Mouse (Mus musculus): ENCODE data around the gene Mapkap1. TPM values are rescaled to one million over a fixed set of nuclear protein-coding genes. Genes with fewer than 3 reads are reported as not detected.

Gene Mapkap1
- polyA plus RNA-seq, 1 experiment from 2014 or later, result 62.1 TPM

DNA sequence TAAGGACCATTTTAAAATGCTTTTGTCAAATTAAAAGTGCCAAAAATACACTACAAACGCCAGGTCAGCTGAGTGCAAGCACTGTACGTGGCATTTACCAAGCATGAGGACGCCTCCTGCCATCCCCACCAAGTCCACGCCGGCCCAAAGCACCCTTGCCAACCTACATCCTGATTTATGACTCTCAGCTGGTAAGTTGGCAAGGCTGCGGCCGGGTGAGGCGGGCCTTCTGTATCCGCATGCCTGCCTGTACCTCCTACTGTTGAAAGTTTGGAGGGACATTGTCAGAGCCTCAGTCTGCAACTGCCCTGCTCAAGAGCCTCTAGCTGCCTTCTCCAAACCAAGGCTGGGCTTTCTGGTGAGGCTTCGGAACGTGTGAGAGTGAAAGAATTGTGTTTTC, 215.9 kb downstream of the Mapkap1 start:
- no peak for ATAC-seq
- Histone ChIP-seq H3K9me3 (ENCODE audit: low read length) (no peaks in the 10 kb centered on the region), H3K9ac (replicated peaks; ENCODE audit: low read depth) (no peak overlapping the region), H3K27me3 (replicated peaks; ENCODE audit: insufficient read depth, low read length) (no peaks in the 10 kb centered on the region), H3K36me3 (ENCODE audit: insufficient read depth, low read length) (no peaks in the 10 kb centered on the region; the same call in 1 of the 2 replicates), H3K4me2 (replicated peaks; ENCODE audit: low read depth, low read length) (no peak overlapping the region), H3K27ac (ENCODE audit: low read length) (no peak overlapping the region), H3K4me1 (ENCODE audit: insufficient read depth, low read depth, low read length) (peaks cover 1% of the 10 kb centered on the region; the same call in 1 of the 2 replicates), H3K4me3 (ENCODE audit: low read depth, low read length) (no peak overlapping the region)
- TF ChIP-seq EP300 (IDR thresholded peaks at IDR 0.05) (no peak), CTCF (IDR thresholded peaks at IDR 0.05) (no peak)
- no peak for DNase-seq (ENCODE audit: low spot score)
- WGBS, result 86% methylated on average over 11 of the region's 11 CpGs

DNA sequence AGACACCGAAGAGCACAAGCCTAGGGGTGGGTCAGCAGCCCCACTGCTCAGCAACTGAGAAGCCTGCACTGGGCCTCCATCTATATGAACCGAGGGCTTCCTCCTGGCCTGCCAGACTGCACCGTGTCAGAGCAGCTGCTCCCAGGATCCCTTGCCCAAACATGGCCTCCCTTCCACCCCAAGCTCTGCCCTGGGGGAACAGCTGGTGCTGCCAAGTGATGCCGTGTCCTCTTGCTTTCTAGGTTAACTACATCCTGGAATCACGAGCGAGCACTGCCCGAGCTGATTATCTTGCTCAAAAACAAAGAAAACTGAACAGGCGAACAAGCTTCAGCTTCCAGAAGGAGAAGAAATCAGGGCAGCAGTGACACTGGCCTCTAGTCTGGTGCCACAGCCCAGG, 216.6 kb downstream of the Mapkap1 start:
- WGBS, result 86% methylated on average over 8 of the region's 8 CpGs
- no peaks in the 10 kb centered on the region for H3K9me3 ChIP-seq (ENCODE audit: low read length)
- TF ChIP-seq EP300 (IDR thresholded peaks at IDR 0.05) (no peak), CTCF (IDR thresholded peaks at IDR 0.05) (no peak)
- H3K9ac ChIP-seq (replicated peaks; ENCODE audit: low read depth), result no peak overlapping the region
- no peak for ATAC-seq
- no peak for DNase-seq (ENCODE audit: low spot score)
- no peaks in the 10 kb centered on the region; the same call in 1 of the 2 replicates for H3K36me3 ChIP-seq (ENCODE audit: insufficient read depth, low read length)
- peaks cover 3% of the 10 kb centered on the region; the same call in 1 of the 2 replicates for H3K4me1 ChIP-seq (ENCODE audit: insufficient read depth, low read depth, low read length)
- H3K4me3 ChIP-seq (ENCODE audit: low read depth, low read length), result no peak overlapping the region
- H3K27ac ChIP-seq (ENCODE audit: low read length), result no peak overlapping the region
- H3K4me2 ChIP-seq (replicated peaks; ENCODE audit: low read depth, low read length), result no peak overlapping the region
- H3K27me3 ChIP-seq (replicated peaks; ENCODE audit: insufficient read depth, low read length), result no peaks in the 10 kb centered on the region

DNA sequence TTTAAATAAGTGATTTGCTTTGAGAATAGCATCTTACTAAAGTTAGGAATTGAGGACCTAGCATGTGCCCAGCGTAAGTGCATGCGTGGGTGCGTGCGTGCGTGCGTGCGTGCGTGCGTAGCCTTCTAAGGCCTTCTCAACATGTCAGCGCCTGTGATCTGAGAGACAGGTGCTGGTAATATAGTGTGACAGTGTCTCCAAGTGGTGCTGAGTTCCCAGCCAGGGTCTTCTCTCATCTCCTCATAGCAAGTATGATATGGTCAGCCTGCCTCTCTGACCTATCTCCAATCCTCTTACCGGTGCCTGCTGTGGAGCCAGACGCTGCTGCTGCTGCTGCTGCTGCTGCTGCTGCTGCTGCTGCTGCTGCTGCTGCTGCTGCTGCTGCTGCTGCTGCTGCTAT, 217.5 kb downstream of the Mapkap1 start:
- no peak overlapping the region for H3K4me3 ChIP-seq (ENCODE audit: low read depth, low read length)
- TF ChIP-seq CTCF (IDR thresholded peaks at IDR 0.05) (no peak), EP300 (IDR thresholded peaks at IDR 0.05) (no peak)
- DNase-seq (ENCODE audit: low spot score) (no peak), ATAC-seq (no peak)
- peaks cover 5% of the 10 kb centered on the region; the same call in 1 of the 2 replicates for H3K4me1 ChIP-seq (ENCODE audit: insufficient read depth, low read depth, low read length)
- WGBS, result 97% methylated on average over 12 of the region's 12 CpGs
- H3K27ac ChIP-seq (ENCODE audit: low read length), result no peak overlapping the region
- no peaks in the 10 kb centered on the region for H3K9me3 ChIP-seq (ENCODE audit: low read length)
- H3K4me2 ChIP-seq (replicated peaks; ENCODE audit: low read depth, low read length), result no peak overlapping the region
- H3K9ac ChIP-seq (replicated peaks; ENCODE audit: low read depth), result no peak overlapping the region
- H3K36me3 ChIP-seq (ENCODE audit: insufficient read depth, low read length), result no peaks in the 10 kb centered on the region; the same call in 1 of the 2 replicates
- no peaks in the 10 kb centered on the region for H3K27me3 ChIP-seq (replicated peaks; ENCODE audit: insufficient read depth, low read length)

DNA sequence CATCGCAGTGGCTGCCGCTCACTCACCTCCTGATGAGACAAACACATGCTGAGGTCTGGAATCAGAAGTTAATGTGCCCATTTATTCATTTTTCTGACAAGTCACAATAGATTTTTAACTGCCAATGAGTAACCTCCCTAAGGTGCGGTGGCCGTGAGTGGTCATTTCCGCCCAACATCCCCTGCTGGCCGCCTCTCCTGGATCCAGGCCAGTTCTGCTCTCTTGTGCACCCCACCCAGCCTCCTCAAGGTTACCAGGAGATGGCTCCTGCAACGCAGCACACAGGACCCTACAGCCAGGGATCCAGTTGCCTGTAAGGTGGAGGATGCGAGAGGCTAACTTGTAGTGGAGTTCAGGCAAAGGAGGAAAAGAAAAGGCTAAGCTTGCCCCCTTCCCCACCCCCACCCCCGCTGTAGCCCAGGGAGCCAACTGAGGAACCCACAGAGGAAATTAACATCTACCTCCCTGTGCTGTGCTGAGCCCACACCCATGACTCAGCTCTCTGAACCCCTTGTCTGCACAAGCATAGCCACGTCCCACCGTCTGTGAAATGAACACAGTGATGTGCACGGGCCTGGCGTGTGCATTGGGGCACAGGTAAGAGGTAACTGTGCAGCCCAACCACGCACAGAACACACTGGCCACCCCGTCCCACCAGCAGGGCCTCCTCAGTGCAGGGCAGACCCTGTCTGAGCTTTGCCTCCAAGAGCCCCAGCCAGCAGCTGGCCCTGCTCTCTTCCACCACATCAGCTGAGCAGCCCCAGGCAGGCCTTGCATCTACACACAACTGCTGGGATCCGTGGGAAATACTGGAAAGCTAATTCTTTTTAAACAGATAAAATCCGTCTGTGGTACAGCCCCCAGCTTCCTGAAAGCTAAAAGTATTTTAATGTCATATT, 221.0 kb downstream of the Mapkap1 start:
- H3K9ac ChIP-seq (replicated peaks; ENCODE audit: low read depth), result no peak overlapping the region
- no peaks in the 10 kb centered on the region for H3K27me3 ChIP-seq (replicated peaks; ENCODE audit: insufficient read depth, low read length)
- H3K4me2 ChIP-seq (replicated peaks; ENCODE audit: low read depth, low read length), result no peak overlapping the region
- ATAC-seq (peak; percentile 84), DNase-seq (ENCODE audit: low spot score) (peak; percentile 72)
- H3K4me3 ChIP-seq (ENCODE audit: low read depth, low read length), result no peak overlapping the region
- H3K9me3 ChIP-seq (ENCODE audit: low read length), result no peaks in the 10 kb centered on the region
- TF ChIP-seq CTCF (IDR thresholded peaks at IDR 0.05) (peak; percentile 32; the same call in 1 of the 2 replicates), EP300 (IDR thresholded peaks at IDR 0.05) (no peak)
- 52% methylated on average over 17 of the region's 17 CpGs for WGBS
- H3K36me3 ChIP-seq (ENCODE audit: insufficient read depth, low read length), result no peaks in the 10 kb centered on the region; the same call in 1 of the 2 replicates
- no peak overlapping the region for H3K27ac ChIP-seq (ENCODE audit: low read length)
- H3K4me1 ChIP-seq (ENCODE audit: insufficient read depth, low read depth, low read length), result peaks cover 7% of the 10 kb centered on the region; the same call in 1 of the 2 replicates

DNA sequence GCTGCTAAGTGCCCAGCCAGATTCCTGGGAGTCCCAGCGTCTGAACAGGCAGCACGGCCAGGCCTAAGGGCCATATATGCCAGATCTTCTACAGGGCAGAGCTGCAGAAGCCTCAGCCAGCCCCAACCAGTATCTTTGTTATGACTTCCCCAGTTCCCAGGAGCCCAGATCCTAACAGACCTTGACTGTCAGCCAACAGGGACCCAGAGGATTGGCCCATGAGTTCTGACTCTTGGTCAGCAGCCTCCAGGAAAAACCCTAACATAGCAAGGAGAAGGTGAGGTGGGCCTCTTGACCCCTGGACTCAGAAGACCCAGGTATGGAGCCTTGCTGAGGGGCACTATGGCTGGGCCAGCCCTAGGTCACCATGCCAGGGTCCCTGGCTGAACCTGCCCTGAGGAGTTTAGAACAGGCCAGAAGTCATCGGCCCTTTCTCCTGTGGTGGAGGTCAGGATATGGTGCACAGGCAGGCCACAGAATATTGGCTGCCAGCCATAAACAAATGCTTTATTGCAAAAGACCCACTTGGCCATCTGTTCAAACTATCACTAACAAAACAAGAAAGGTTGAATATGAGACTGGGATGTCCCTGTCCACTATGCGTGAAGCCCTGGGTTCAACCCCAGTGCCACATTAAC, 222.5 kb downstream of the Mapkap1 start:
- no peak overlapping the region for H3K4me3 ChIP-seq (ENCODE audit: low read depth, low read length)
- no peak overlapping the region for H3K27ac ChIP-seq (ENCODE audit: low read length)
- no peak overlapping the region for H3K4me2 ChIP-seq (replicated peaks; ENCODE audit: low read depth, low read length)
- 40% methylated on average over 4 of the region's 4 CpGs for WGBS
- H3K4me1 ChIP-seq (ENCODE audit: insufficient read depth, low read depth, low read length), result peaks cover 7% of the 10 kb centered on the region; the same call in 1 of the 2 replicates
- ATAC-seq (0 out of 2 replicates have a peak, but pooled peaks have one; percentile 25), DNase-seq (ENCODE audit: low spot score) (peak; percentile 44)
- H3K27me3 ChIP-seq (replicated peaks; ENCODE audit: insufficient read depth, low read length), result no peaks in the 10 kb centered on the region
- TF ChIP-seq CTCF (IDR thresholded peaks at IDR 0.05) (no peak), EP300 (IDR thresholded peaks at IDR 0.05) (no peak)
- no peaks in the 10 kb centered on the region for H3K9me3 ChIP-seq (ENCODE audit: low read length)
- no peaks in the 10 kb centered on the region; the same call in 1 of the 2 replicates for H3K36me3 ChIP-seq (ENCODE audit: insufficient read depth, low read length)
- no peak overlapping the region for H3K9ac ChIP-seq (replicated peaks; ENCODE audit: low read depth)

DNA sequence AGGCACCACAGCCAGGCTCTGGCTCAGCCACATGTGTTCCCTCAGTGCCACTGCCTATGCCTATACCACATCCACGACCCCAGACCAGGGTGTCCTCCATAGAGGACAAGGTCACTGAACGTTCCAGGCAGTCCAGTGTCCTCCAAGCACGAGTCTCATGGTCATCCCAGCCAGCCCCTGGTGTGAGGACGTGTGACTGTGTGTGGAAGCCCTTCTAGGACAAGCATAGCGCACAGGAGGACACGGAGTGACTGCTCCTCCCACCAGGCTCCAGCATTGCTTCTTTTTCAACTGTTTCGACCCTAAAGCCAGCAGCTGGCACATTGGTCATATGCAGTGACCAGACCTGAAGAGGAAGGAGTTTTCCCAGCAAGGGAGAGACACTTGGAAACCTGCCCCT, 223.2 kb downstream of the Mapkap1 start:
- TF ChIP-seq CTCF (IDR thresholded peaks at IDR 0.05) (no peak), EP300 (IDR thresholded peaks at IDR 0.05) (no peak)
- Histone ChIP-seq H3K4me3 (ENCODE audit: low read depth, low read length) (no peak overlapping the region), H3K27me3 (replicated peaks; ENCODE audit: insufficient read depth, low read length) (no peaks in the 10 kb centered on the region), H3K36me3 (ENCODE audit: insufficient read depth, low read length) (no peaks in the 10 kb centered on the region; the same call in 1 of the 2 replicates), H3K4me1 (ENCODE audit: insufficient read depth, low read depth, low read length) (peaks cover 7% of the 10 kb centered on the region; the same call in 1 of the 2 replicates), H3K9ac (replicated peaks; ENCODE audit: low read depth) (no peak overlapping the region), H3K27ac (ENCODE audit: low read length) (no peak overlapping the region), H3K4me2 (replicated peaks; ENCODE audit: low read depth, low read length) (no peak overlapping the region), H3K9me3 (ENCODE audit: low read length) (no peaks in the 10 kb centered on the region)
- no peak for DNase-seq (ENCODE audit: low spot score)
- WGBS, result 68% methylated on average over 7 of the region's 7 CpGs
- ATAC-seq, result no peak

Data from lung, postnatal 0 days (tissue).